Mouse (Mus musculus) heart, embryonic 12.5 days (tissue): ENCODE results near the gene Syt12. TPM values are rescaled to one million over a fixed set of nuclear protein-coding genes. Genes with fewer than 3 reads are reported as not detected.
"Not testable (repeated sequence)": the region's sequence is repeated elsewhere in the genome, so short reads cannot be mapped to it uniquely, and the experiment has no call there.

Experiments
- ATAC-seq: fragments of 200-750 bp; cut with Nextera tagmentation; 2 replicates; pipeline ENCODE4 v1.8.0; 2017; ENCODE audit warnings: moderate TSS enrichment, moderate library complexity; ENCODE audit not compliant: insufficient number of reproducible peaks, low FRiP score
- H3K27ac ChIP-seq: fragments of 300-500 bp; sonication (generic); 2 replicates; pipeline ENCODE4 v1.5.1; 2016; ENCODE audit warnings: mild to moderate bottlenecking, moderate library complexity; ENCODE audit not compliant: poor library complexity, severe bottlenecking
- H3K27me3 ChIP-seq: fragments of 300-500 bp; sonication (generic); replicated peaks from 2 replicates; pipeline ENCODE4 v1.6.1; 2016; ENCODE audit warnings: mild to moderate bottlenecking, moderate library complexity
- H3K36me3 ChIP-seq: fragments of 300-500 bp; sonication (generic); 2 replicates; pipeline ENCODE4 v1.6.1; 2016; ENCODE audit warnings: mild to moderate bottlenecking, moderate library complexity
- H3K4me1 ChIP-seq: fragments of 300-500 bp; sonication (generic); replicated peaks from 2 replicates; pipeline ENCODE4 v1.6.1; 2016; ENCODE audit warnings: mild to moderate bottlenecking
- H3K4me2 ChIP-seq: fragments of 300-500 bp; sonication (generic); 2 replicates; pipeline ENCODE4 v1.6.1; 2016; ENCODE audit warnings: mild to moderate bottlenecking, moderate library complexity
- H3K4me3 ChIP-seq: fragments of 300-500 bp; sonication (generic); 2 replicates; pipeline ENCODE4 v1.5.1; 2016; ENCODE audit warnings: mild to moderate bottlenecking
- H3K9ac ChIP-seq: fragments of 300-500 bp; sonication (generic); 2 replicates; pipeline ENCODE4 v1.6.1; 2016; ENCODE audit warnings: mild to moderate bottlenecking, moderate library complexity
- H3K9me3 ChIP-seq: fragments of 300-500 bp; sonication (generic); replicated peaks from 2 replicates; pipeline ENCODE4 v1.6.1; 2016; ENCODE audit warnings: mild to moderate bottlenecking, moderate library complexity
- WGBS: fragments of 180-500 bp; shearing (Covaris S2); methylation state at CpG from one replicate; pipeline ENCODE4 v1.1.7; 2016; 5-methylcytosine and 5-hydroxymethylcytosine counted together
- polyA plus RNA-seq: library from polyadenylated mRNA; unstranded; fragments of >200 nt; fragmentation: Nextera tagmentation; extraction: Ambion mirVana; gene quantifications from 2 replicates; pipeline ENCODE4 v1.2.1, GENCODE M21; 2016

The Syt12 gene
- polyA plus RNA-seq, 1 experiment from 2014 or later, result 1.3 TPM

GRCm38 (mm10) chr19:4456227-4456626 lies 21.0 kb downstream of the Syt12 start:
- 12% methylated on average over 11 of the region's 11 CpGs for WGBS
- Histone ChIP-seq H3K27ac (no peak overlapping the region), H3K27me3 (0 out of 2 replicates have a peak, but pooled peaks cover 4% of the 10 kb centered on the region), H3K4me1 (no peaks in the 10 kb centered on the region), H3K9me3 (no peaks in the 10 kb centered on the region), H3K4me3 (no peak overlapping the region), H3K9ac (no peak overlapping the region), H3K36me3 (no peaks in the 10 kb centered on the region), H3K4me2 (no peak overlapping the region)
- no peak for ATAC-seq

- no peak for ATAC-seq
- no peaks in the 10 kb centered on the region for H3K36me3 ChIP-seq
- H3K9ac ChIP-seq, result no peak overlapping the region
- H3K27ac ChIP-seq, result no peak overlapping the region
- H3K4me3 ChIP-seq, result no peak overlapping the region
- no peaks in the 10 kb centered on the region for H3K9me3 ChIP-seq
- 0 out of 2 replicates have a peak, but pooled peaks cover 4% of the 10 kb centered on the region for H3K27me3 ChIP-seq
- no peak overlapping the region for H3K4me2 ChIP-seq
- no peaks in the 10 kb centered on the region for H3K4me1 ChIP-seq
- WGBS, result 79% methylated on average over 15 of the region's 15 CpGs
Measured at GRCm38 (mm10) chr19:4455071-4455800, 22.0 kb downstream of the Syt12 start.

DNA sequence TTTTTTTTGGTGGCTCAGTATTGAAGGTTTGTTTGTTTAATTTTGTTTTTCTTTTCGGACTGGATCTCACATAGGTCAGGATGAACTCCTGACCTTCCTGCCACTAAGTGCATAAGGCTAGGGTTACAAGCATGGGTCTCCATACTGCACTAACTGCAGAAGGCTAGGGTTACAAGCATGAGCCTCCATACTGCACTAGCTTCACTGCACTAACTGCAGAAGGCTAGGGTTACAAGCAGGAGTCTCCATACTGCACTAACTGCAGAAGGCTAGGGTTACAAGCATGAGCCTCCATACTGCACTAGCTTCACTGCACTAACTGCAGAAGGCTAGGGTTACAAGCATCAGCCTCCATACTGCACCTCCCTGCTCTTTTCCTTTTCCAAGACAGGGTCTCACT lies 23.2 kb downstream of the Syt12 start:
- not testable (repeated sequence) for H3K9ac ChIP-seq, H3K36me3 ChIP-seq, H3K9me3 ChIP-seq, H3K4me2 ChIP-seq, H3K27me3 ChIP-seq, ATAC-seq, H3K4me1 ChIP-seq, H3K27ac ChIP-seq, H3K4me3 ChIP-seq
- WGBS, result 43% methylated on average over 1 of the region's 1 CpGs

DNA sequence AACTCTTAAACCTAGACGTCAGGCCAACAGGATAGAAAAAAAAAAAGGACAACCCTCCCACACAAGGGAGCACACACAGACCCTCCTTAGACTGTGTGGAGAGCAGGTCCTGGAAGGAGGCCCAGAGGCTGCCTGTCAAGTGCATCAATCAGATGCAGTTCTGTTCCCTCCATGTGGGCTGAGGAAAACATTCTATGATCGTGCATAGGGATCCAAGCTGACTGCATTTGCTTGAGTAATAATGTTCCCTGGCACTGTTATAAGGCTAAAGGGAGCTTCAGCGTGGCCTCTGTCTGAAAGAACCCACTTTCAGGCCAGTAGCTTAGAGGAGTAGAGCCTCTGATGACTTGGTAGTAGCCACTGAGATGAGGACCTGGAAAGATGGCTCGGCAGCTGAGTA lies 24.7 kb downstream of the Syt12 start:
- no peaks in the 10 kb centered on the region for H3K9me3 ChIP-seq
- no peak overlapping the region for H3K4me3 ChIP-seq
- H3K27me3 ChIP-seq, result 0 out of 2 replicates have a peak, but pooled peaks cover 4% of the 10 kb centered on the region
- no peak for ATAC-seq
- no peak overlapping the region for H3K9ac ChIP-seq
- no peak overlapping the region for H3K4me2 ChIP-seq
- 0 out of 2 replicates have a peak, but pooled peaks cover 1% of the 10 kb centered on the region for H3K36me3 ChIP-seq
- 41% methylated on average over 4 of the region's 4 CpGs for WGBS
- H3K27ac ChIP-seq, result no peak overlapping the region
- no peaks in the 10 kb centered on the region for H3K4me1 ChIP-seq

- Histone ChIP-seq H3K9ac (no peak overlapping the region), H3K4me3 (no peak overlapping the region), H3K27me3 (0 out of 2 replicates have a peak, but pooled peaks cover 4% of the 10 kb centered on the region), H3K9me3 (no peaks in the 10 kb centered on the region), H3K27ac (no peak overlapping the region), H3K36me3 (0 out of 2 replicates have a peak, but pooled peaks cover 2% of the 10 kb centered on the region), H3K4me1 (no peaks in the 10 kb centered on the region), H3K4me2 (no peak overlapping the region)
- no peak for ATAC-seq
- WGBS, result 33% methylated on average over 5 of the region's 5 CpGs
Measured at GRCm38 (mm10) chr19:4451965-4452364, 25.3 kb downstream of the Syt12 start.

GRCm38 (mm10) chr19:4451098-4451497 lies 26.1 kb downstream of the Syt12 start:
- Histone ChIP-seq H3K27me3 (0 out of 2 replicates have a peak, but pooled peaks cover 4% of the 10 kb centered on the region), H3K9ac (no peak overlapping the region), H3K4me2 (no peak overlapping the region), H3K4me1 (no peaks in the 10 kb centered on the region), H3K4me3 (no peak overlapping the region), H3K27ac (no peak overlapping the region), H3K9me3 (no peaks in the 10 kb centered on the region), H3K36me3 (0 out of 2 replicates have a peak, but pooled peaks cover 3% of the 10 kb centered on the region)
- 38% methylated on average over 8 of the region's 8 CpGs for WGBS
- no peak for ATAC-seq

DNA sequence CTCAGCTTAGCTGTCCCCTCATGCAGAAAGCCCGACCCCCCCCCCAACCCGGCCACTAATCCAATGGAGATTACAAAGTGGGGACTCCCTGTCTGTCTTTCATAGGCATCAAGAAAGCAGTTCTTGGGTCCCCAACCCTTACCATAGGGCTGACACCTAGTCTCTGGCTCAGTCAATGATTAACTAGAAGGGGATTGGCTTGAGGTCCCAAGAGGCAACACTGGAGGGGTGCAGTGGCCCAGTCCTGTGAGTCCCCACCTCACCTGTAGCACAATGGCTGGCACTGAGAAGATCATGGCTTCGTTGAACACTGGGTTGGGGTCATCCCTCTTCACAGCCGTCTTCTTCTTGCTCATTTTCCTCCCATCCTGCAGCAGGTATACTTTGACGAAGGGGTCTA lies 26.6 kb downstream of the Syt12 start:
- Histone ChIP-seq H3K9me3 (no peaks in the 10 kb centered on the region), H3K4me2 (no peak overlapping the region), H3K4me1 (no peaks in the 10 kb centered on the region), H3K27me3 (0 out of 2 replicates have a peak, but pooled peaks cover 4% of the 10 kb centered on the region), H3K27ac (no peak overlapping the region), H3K9ac (no peak overlapping the region), H3K36me3 (peaks cover 7% of the 10 kb centered on the region; the same call in 1 of the 2 replicates), H3K4me3 (no peak overlapping the region)
- no peak for ATAC-seq
- 64% methylated on average over 5 of the region's 5 CpGs for WGBS

DNA sequence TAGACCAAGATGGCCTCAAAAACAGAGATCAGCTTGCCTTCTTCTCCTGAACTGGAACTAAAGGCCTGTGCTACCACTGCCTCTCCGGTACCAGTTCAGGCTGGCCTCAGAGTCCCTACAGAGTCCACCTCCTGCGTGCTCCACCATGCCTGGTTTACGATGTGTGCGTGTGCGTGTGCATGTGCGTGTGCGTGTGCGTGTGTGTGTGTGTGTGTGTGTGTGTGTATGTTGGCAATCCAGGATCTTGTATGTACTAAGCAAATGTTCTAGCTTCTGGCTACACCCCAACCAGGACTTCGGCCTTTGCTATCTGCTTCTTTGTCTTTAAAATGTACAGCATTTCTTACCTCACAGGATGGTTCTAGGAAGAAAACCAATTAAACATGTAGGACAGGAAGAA lies 28.0 kb downstream of the Syt12 start:
- H3K36me3 ChIP-seq, result peaks cover 9% of the 10 kb centered on the region; the same call in 1 of the 2 replicates
- no peak overlapping the region for H3K4me3 ChIP-seq
- ATAC-seq, result no peak
- H3K4me1 ChIP-seq, result no peaks in the 10 kb centered on the region
- no peaks in the 10 kb centered on the region for H3K27me3 ChIP-seq
- 90% methylated on average over 9 of the region's 9 CpGs for WGBS
- no peak overlapping the region for H3K4me2 ChIP-seq
- no peak overlapping the region for H3K27ac ChIP-seq
- H3K9me3 ChIP-seq, result no peaks in the 10 kb centered on the region
- no peak overlapping the region for H3K9ac ChIP-seq

- ATAC-seq, result no peak
- Histone ChIP-seq H3K4me2 (no peak overlapping the region), H3K36me3 (peaks cover 9% of the 10 kb centered on the region; the same call in 1 of the 2 replicates), H3K9me3 (no peaks in the 10 kb centered on the region; the same call in 1 of the 2 replicates), H3K27me3 (no peaks in the 10 kb centered on the region), H3K4me1 (0 out of 2 replicates have a peak, but pooled peaks cover under 1% of the 10 kb centered on the region), H3K4me3 (no peak overlapping the region), H3K27ac (no peak overlapping the region), H3K9ac (no peak overlapping the region)
- 82% methylated on average over 9 of the region's 9 CpGs for WGBS
Measured at GRCm38 (mm10) chr19:4447445-4447844, 29.8 kb downstream of the Syt12 start.

DNA sequence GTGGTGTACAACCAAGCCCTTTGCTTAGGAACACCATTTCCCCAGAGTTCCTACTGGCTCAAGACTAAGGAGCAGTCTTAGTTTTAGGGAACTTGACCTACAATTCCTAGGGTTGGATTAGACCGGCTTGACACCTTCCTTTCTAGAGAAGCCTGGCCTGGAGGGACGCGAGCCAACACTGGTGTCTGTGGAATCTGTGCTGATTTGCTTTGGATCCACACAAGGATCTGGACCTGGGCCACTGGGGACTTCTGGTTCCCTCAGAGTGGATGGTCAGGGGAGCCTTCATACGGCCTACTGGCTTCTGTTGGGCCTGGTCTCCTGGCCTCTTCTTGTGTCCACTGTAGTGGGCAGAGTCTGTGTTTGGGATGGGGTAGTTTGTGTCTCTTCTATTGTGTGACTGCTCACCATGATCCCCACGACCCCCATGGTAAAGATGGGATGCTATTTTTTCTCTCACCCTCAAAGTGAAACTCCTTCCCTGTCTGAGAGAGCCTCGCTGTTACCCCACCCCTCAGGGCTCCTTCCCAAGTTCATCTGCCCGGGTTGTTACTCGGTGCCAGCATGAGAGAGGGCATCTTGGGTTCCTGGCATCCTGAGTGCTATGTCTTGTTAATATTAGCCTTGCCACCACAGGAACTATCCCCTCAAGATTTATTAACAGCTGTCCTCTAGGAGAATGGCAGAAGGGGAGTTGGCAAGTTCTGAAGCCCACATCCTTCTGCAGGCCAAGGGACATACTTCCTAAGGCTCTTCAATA lies 30.4 kb downstream of the Syt12 start:
- peaks cover 6% of the 10 kb centered on the region for H3K4me1 ChIP-seq
- H3K9ac ChIP-seq, result no peak overlapping the region
- H3K27ac ChIP-seq, result no peak overlapping the region
- 86% methylated on average over 8 of the region's 8 CpGs for WGBS
- peaks cover 9% of the 10 kb centered on the region; the same call in 1 of the 2 replicates for H3K36me3 ChIP-seq
- no peak for ATAC-seq
- H3K4me3 ChIP-seq, result no peak overlapping the region
- no peak overlapping the region for H3K4me2 ChIP-seq
- no peaks in the 10 kb centered on the region; the same call in 1 of the 2 replicates for H3K9me3 ChIP-seq
- H3K27me3 ChIP-seq, result no peaks in the 10 kb centered on the region

DNA sequence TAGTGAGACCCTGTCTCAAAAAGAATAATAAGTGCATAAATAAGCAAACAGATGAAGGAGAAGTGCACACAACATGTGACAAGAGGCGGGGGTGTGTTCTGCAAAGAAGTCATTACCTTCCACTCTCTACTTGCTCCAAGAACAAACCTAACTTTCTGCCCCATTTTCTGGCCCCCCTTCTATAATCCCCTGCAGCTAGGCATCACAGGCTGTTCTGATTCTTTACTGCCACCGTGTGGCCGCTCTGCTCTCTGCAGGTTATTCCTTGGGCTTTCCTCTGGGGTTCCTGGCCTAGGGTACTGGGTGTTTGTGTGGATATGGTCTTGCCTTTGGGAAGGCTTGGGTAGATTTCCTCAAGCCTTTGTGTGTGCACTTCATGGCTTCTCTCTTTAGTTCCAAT lies 34.8 kb downstream of the Syt12 start:
- H3K36me3 ChIP-seq, result peaks cover 6% of the 10 kb centered on the region; the same call in 1 of the 2 replicates
- H3K4me2 ChIP-seq, result no peak overlapping the region
- peaks cover 40% of the 10 kb centered on the region for H3K4me1 ChIP-seq
- 9% methylated on average over 3 of the region's 3 CpGs for WGBS
- 0 out of 2 replicates have a peak overlapping the region, but pooled peaks have one; percentile 35 for H3K27ac ChIP-seq
- no peaks in the 10 kb centered on the region; the same call in 1 of the 2 replicates for H3K9me3 ChIP-seq
- ATAC-seq, result no peak
- no peak overlapping the region for H3K9ac ChIP-seq
- no peaks in the 10 kb centered on the region for H3K27me3 ChIP-seq
- H3K4me3 ChIP-seq, result no peak overlapping the region
